Mouse (Mus musculus): ENCODE data around the gene Pde7b. TPM values are rescaled to one million over a fixed set of nuclear protein-coding genes. Genes with fewer than 3 reads are reported as not detected.

Gene Pde7b
- total RNA-seq, 2 experiments from 2014 or later, result 37.2 to 37.9 TPM

- no peak for DNase-seq (ENCODE audit: low spot score)
These were observed 1.4 kb downstream of the Pde7b start for GRCm38 (mm10) chr10:20723521-20723915.

GRCm38 (mm10) chr10:20722651-20723520, 2.0 kb downstream of the Pde7b start:
- no peak for DNase-seq (ENCODE audit: low spot score)

GRCm38 (mm10) chr10:20719201-20719600, 5.7 kb downstream of the Pde7b start:
- DNase-seq (ENCODE audit: low spot score), result no peak

- DNase-seq (ENCODE audit: low spot score), result no peak
These were observed 24.2 kb downstream of the Pde7b start for GRCm38 (mm10) chr10:20700633-20701032.

GRCm38 (mm10) chr10:20699874-20700273, 25.0 kb downstream of the Pde7b start:
- no peak for DNase-seq (ENCODE audit: low spot score)

GRCm38 (mm10) chr10:20695637-20696036, 29.2 kb downstream of the Pde7b start:
- no peak for DNase-seq (ENCODE audit: low spot score)

- DNase-seq (ENCODE audit: low spot score), result no peak
These were observed 34.9 kb downstream of the Pde7b start for GRCm38 (mm10) chr10:20690002-20690401.

GRCm38 (mm10) chr10:20684151-20684550, 40.7 kb downstream of the Pde7b start:
- no peak for DNase-seq (ENCODE audit: low spot score)

- DNase-seq (ENCODE audit: low spot score), result no peak
These were observed 43.9 kb downstream of the Pde7b start for GRCm38 (mm10) chr10:20680986-20681385.

GRCm38 (mm10) chr10:20675321-20675720, 49.6 kb downstream of the Pde7b start:
- DNase-seq (ENCODE audit: low spot score), result peak; percentile 21

- peak; percentile 69 for DNase-seq (ENCODE audit: low spot score)
These were observed 51.1 kb downstream of the Pde7b start for GRCm38 (mm10) chr10:20673798-20674197.

- no peak for DNase-seq (ENCODE audit: low spot score)
These were observed 52.3 kb downstream of the Pde7b start for GRCm38 (mm10) chr10:20672591-20672990.

- no peak for DNase-seq (ENCODE audit: low spot score)
These were observed 53.3 kb downstream of the Pde7b start for GRCm38 (mm10) chr10:20671621-20672020.

GRCm38 (mm10) chr10:20670541-20670940, 54.3 kb downstream of the Pde7b start:
- no peak for DNase-seq (ENCODE audit: low spot score)

- DNase-seq (ENCODE audit: low spot score), result no peak
These were observed 55.4 kb downstream of the Pde7b start for GRCm38 (mm10) chr10:20669467-20669866.

- no peak for DNase-seq (ENCODE audit: low spot score)
These were observed 56.3 kb downstream of the Pde7b start for GRCm38 (mm10) chr10:20668577-20668976.

- no peak for DNase-seq (ENCODE audit: low spot score)
These were observed 58.2 kb downstream of the Pde7b start for GRCm38 (mm10) chr10:20666655-20667054.

- DNase-seq (ENCODE audit: low spot score), result no peak
These were observed 61.9 kb downstream of the Pde7b start for GRCm38 (mm10) chr10:20662951-20663350.

GRCm38 (mm10) chr10:20661684-20662083, 63.2 kb downstream of the Pde7b start:
- DNase-seq (ENCODE audit: low spot score), result no peak

GRCm38 (mm10) chr10:20659718-20660117, 65.2 kb downstream of the Pde7b start:
- no peak for DNase-seq (ENCODE audit: low spot score)

- peak; percentile 67 for DNase-seq (ENCODE audit: low spot score)
These were observed 65.6 kb downstream of the Pde7b start for GRCm38 (mm10) chr10:20659268-20659667.

GRCm38 (mm10) chr10:20658716-20659115, 66.2 kb downstream of the Pde7b start:
- no peak for DNase-seq (ENCODE audit: low spot score)

Data from gastrocnemius, adult 18-20 months (tissue).